Mouse (Mus musculus): Measurements from ENCODE around the gene Olfr503. TPM values are rescaled to one million over a fixed set of nuclear protein-coding genes. Genes with fewer than 3 reads are reported as not detected.

The Olfr503 gene
- polyA plus RNA-seq (2021; fragmentation: Nextera tagmentation) = not detected in 2 replicates
- long read RNA-seq, experiment 1 = 0 reads
- long read RNA-seq, experiment 2 = 0 reads

GRCm38 (mm10) chr7:108544227-108544626 lies at the start of gene Olfr503:
TSS of gene Olfr503 (plus strand) at chr7:108544527.

GRCm38 (mm10) chr7:108524965-108525364 lies 19.4 kb upstream of the Olfr503 start, which contains the start of gene Olfr502:
TSS of gene Olfr502 (minus strand) at chr7:108525065.

GRCm38 (mm10) chr7:108565693-108566092 lies 21.4 kb downstream of the Olfr503 start, which contains the start of gene Olfr504:
TSS of gene Olfr504 (minus strand) at chr7:108565793.

Other genes starting within 250 kb of the Olfr503 start
- gene Olfr491, start 231.1 kb upstream of the Olfr503 start, polyA plus RNA-seq (2021; fragmentation: Nextera tagmentation) = not detected in 2 replicates
- gene Olfr492, start 220.9 kb upstream of the Olfr503 start, polyA plus RNA-seq (2021; fragmentation: Nextera tagmentation) = not detected in 2 replicates
- gene Olfr493, start 197.5 kb upstream of the Olfr503 start, polyA plus RNA-seq (2021; fragmentation: Nextera tagmentation) = not detected in 2 replicates
- gene Olfr494, start 179.2 kb upstream of the Olfr503 start, polyA plus RNA-seq (2021; fragmentation: Nextera tagmentation) = not detected in 2 replicates
- not detected in 2 replicates for gene Olfr495, start 151.4 kb upstream of the Olfr503 start, polyA plus RNA-seq (2021; fragmentation: Nextera tagmentation)
- gene Olfr497, start 124.1 kb upstream of the Olfr503 start, polyA plus RNA-seq (2021; fragmentation: Nextera tagmentation) = not detected in 2 replicates
- gene Olfr498, start 79.2 kb upstream of the Olfr503 start, polyA plus RNA-seq (2021; fragmentation: Nextera tagmentation) = not detected in 2 replicates
- not detected in 2 replicates for gene Olfr502, start 19.5 kb upstream of the Olfr503 start, polyA plus RNA-seq (2021; fragmentation: Nextera tagmentation)
- not detected in 2 replicates for gene Olfr504, start 21.3 kb downstream of the Olfr503 start, polyA plus RNA-seq (2021; fragmentation: Nextera tagmentation)
- not detected in 2 replicates for gene Olfr506, start 66.3 kb downstream of the Olfr503 start, polyA plus RNA-seq (2021; fragmentation: Nextera tagmentation)
- not detected in 2 replicates for gene Olfr507, start 77.3 kb downstream of the Olfr503 start, polyA plus RNA-seq (2021; fragmentation: Nextera tagmentation)
- gene Olfr508, start 85.5 kb downstream of the Olfr503 start, polyA plus RNA-seq (2021; fragmentation: Nextera tagmentation) = not detected in 2 replicates
- not detected in 2 replicates for gene Olfr509, start 107.4 kb downstream of the Olfr503 start, polyA plus RNA-seq (2021; fragmentation: Nextera tagmentation)
- not detected in 2 replicates for gene Olfr510, start 121.9 kb downstream of the Olfr503 start, polyA plus RNA-seq (2021; fragmentation: Nextera tagmentation)
- gene Olfr512, start 168.8 kb downstream of the Olfr503 start, polyA plus RNA-seq (2021; fragmentation: Nextera tagmentation) = not detected in 2 replicates
- not detected in 2 replicates for gene Olfr513, start 206.4 kb downstream of the Olfr503 start, polyA plus RNA-seq (2021; fragmentation: Nextera tagmentation)